ENCODE assay signal across 8 mouse cellular contexts in genomic region chr10:79716254-79716987, GRCm38 (mm10). TPM values are rescaled to one million over a fixed set of nuclear protein-coding genes. Genes with fewer than 3 reads are reported as not detected.
A peak's percentile ranks its signal among the peaks of the same experiment; 100 is the strongest.
DNase-seq lines count a peak whose midpoint lies in the region; ATAC-seq lines count a peak whose summit lies in the region.

Hcn2 (plus strand) TSS chr10:79716634.

- peaks cover 40% of the 10 kb centered on the region for H3K27me3 ChIP-seq in forebrain, embryonic 15.5 days
- peaks cover 58% of the 10 kb centered on the region for H3K27me3 ChIP-seq in neural tube, embryonic 12.5 days (replicated peaks)

- ATAC-seq in forebrain, embryonic 15.5 days (replicated peaks): peak; percentile 57
- ATAC-seq in neural tube, embryonic 12.5 days (ENCODE audit: low FRiP score, low read depth): peak; percentile 36; the same call in 1 of the 2 replicates
- no peak for ATAC-seq in CD4-positive, CD25-positive, alpha-beta regulatory T cell, adult 4 months

- WGBS in forebrain, embryonic 15.5 days: 2% methylated on average over 41 of the region's 91 CpGs
- WGBS in neural tube, embryonic 12.5 days: 1% methylated on average over 83 of the region's 91 CpGs

- H3K4me2 ChIP-seq in forebrain, embryonic 15.5 days (replicated peaks): peak within 1 kb of the TSS; percentile 96
- H3K4me2 ChIP-seq in neural tube, embryonic 12.5 days (replicated peaks): peak within 1 kb of the TSS; percentile 96

- H3K4me1 ChIP-seq in forebrain, embryonic 15.5 days: peaks cover 19% of the 10 kb centered on the region
- H3K4me1 ChIP-seq in neural tube, embryonic 12.5 days: peaks cover 21% of the 10 kb centered on the region

- DNase-seq in left cerebral cortex, adult 18-20 months (ENCODE audit: low spot score in 2 of 2): no peak
- DNase-seq in left cerebral cortex, adult 11 months (ENCODE audit: low spot score): no peak
- DNase-seq in cerebellum, adult 11 months: peak; percentile 66
- no peak for DNase-seq in layer of hippocampus, postnatal 25 days (ENCODE audit: extremely low spot score in 1 of 2, low spot score in 1 of 2)
- DNase-seq in spleen, adult 12 weeks (ENCODE audit: low spot score): no peak

- no peak within 1 kb of the TSS for H3K27ac ChIP-seq in forebrain, embryonic 15.5 days (replicated peaks)
- no peak within 1 kb of the TSS for H3K27ac ChIP-seq in neural tube, embryonic 12.5 days

- peaks cover 7% of the 10 kb centered on the region for H3K36me3 ChIP-seq in forebrain, embryonic 15.5 days
- H3K36me3 ChIP-seq in neural tube, embryonic 12.5 days: peaks cover 8% of the 10 kb centered on the region

- no peaks in the 10 kb centered on the region for H3K9me3 ChIP-seq in forebrain, embryonic 15.5 days
- no peaks in the 10 kb centered on the region for H3K9me3 ChIP-seq in neural tube, embryonic 12.5 days

- H3K9ac ChIP-seq in forebrain, embryonic 15.5 days (replicated peaks): peak within 1 kb of the TSS; percentile 62
- H3K9ac ChIP-seq in neural tube, embryonic 12.5 days: peak within 1 kb of the TSS; percentile 65

- H3K4me3 ChIP-seq in forebrain, embryonic 15.5 days: peak within 1 kb of the TSS; percentile 66
- H3K4me3 ChIP-seq in neural tube, embryonic 12.5 days: peak within 1 kb of the TSS; percentile 56

RNA-seq across cellular contexts. Expression of gene Hcn2, which starts in this region (rescaled TPM):
- total RNA-seq in left cerebral cortex, adult 18-20 months (2021): 100 to 1,000 TPM; 142 to 157 TPM
- polyA plus RNA-seq in forebrain, embryonic 15.5 days (2015; fragmentation: Nextera tagmentation; extraction: Ambion mirVana): 0.64 and 0.69 TPM in 2 replicates
- 100 to 1,000 TPM; 108 to 110 TPM for total RNA-seq in layer of hippocampus, postnatal 25 days (2021)
- polyA plus RNA-seq in neural tube, embryonic 12.5 days (2016; fragmentation: Nextera tagmentation; extraction: Ambion mirVana): 0.61 and 0.79 TPM in 2 replicates
- polyA plus RNA-seq in CD4-positive, CD25-positive, alpha-beta regulatory T cell, adult 4 months (2017; shearing (Covaris generic)): not detected

Comparison
In these comparisons a context has a peak if more than half of its experiments do, and no peak if none do; other contexts are left out.
1. Peak in ATAC-seq, H3K4me3 ChIP-seq, H3K9ac ChIP-seq and H3K4me2 ChIP-seq in forebrain, embryonic 15.5 days; RNA of the gene not detected or under 1 TPM.
2. Peak in ATAC-seq, H3K4me3 ChIP-seq, H3K9ac ChIP-seq and H3K4me2 ChIP-seq in neural tube, embryonic 12.5 days; RNA of the gene not detected or under 1 TPM.